Mouse (Mus musculus) embryonic facial prominence, embryonic 11.5 days (tissue): ENCODE measurements at regions not wholly inside any gene's neighbourhood (a gene's known extent, or its start where the extent isn't known, plus 50 kb on each side); places are given as distances from the start of the nearest gene placed in this dataset.

Experiments used
- ATAC-seq: fragments of 200-750 bp; cut with Nextera tagmentation; replicated peaks from 2 replicates; pipeline ENCODE4 v1.8.0; 2017; ENCODE audit warnings: low read depth; ENCODE audit not compliant: insufficient number of reproducible peaks, low FRiP score, low TSS enrichment
- DNase-seq: peaks from one replicate; pipeline ENCODE4 v3.0.0-alpha.2; 2015; ENCODE audit warnings: low spot score
- H3K27ac ChIP-seq: fragments of 300-500 bp; sonication (generic); replicated peaks from 2 replicates; pipeline ENCODE4 v1.5.1; 2014; ENCODE audit warnings: mild to moderate bottlenecking, low read depth, low read length, control low read depth
- H3K27me3 ChIP-seq: fragments of 300-500 bp; sonication (generic); 2 replicates; pipeline ENCODE4 v1.6.1; 2014; ENCODE audit warnings: mild to moderate bottlenecking, low read length, moderate library complexity, mixed read lengths; ENCODE audit not compliant: control insufficient read depth, insufficient read depth
- H3K36me3 ChIP-seq: fragments of 300-500 bp; sonication (generic); replicated peaks from 2 replicates; pipeline ENCODE4 v1.6.1; 2014; ENCODE audit warnings: low read depth, mild to moderate bottlenecking, low read length, moderate library complexity, mixed read lengths; ENCODE audit not compliant: control insufficient read depth, insufficient read depth
- H3K4me1 ChIP-seq: fragments of 300-500 bp; sonication (generic); 2 replicates; pipeline ENCODE4 v1.6.1; 2014; ENCODE audit warnings: low read length, mixed read lengths; ENCODE audit not compliant: control insufficient read depth, insufficient read depth
- H3K4me2 ChIP-seq: fragments of 300-500 bp; sonication (generic); 2 replicates; pipeline ENCODE4 v1.6.1; 2014; ENCODE audit warnings: low read depth, mild to moderate bottlenecking, control low read depth, low read length, moderate library complexity
- H3K4me3 ChIP-seq: fragments of 300-500 bp; sonication (generic); 2 replicates; pipeline ENCODE4 v1.5.1; 2014; ENCODE audit warnings: low read depth, low read length, control low read depth
- H3K9ac ChIP-seq: fragments of 300-500 bp; sonication (generic); replicated peaks from 2 replicates; pipeline ENCODE4 v1.6.1; 2014; ENCODE audit warnings: mild to moderate bottlenecking, control low read depth, low read length
- H3K9me3 ChIP-seq: fragments of 300-500 bp; sonication (generic); replicated peaks from 2 replicates; pipeline ENCODE4 v1.6.1; 2016; ENCODE audit warnings: mild to moderate bottlenecking, low read length, inconsistent platforms, mixed read lengths; ENCODE audit not compliant: control insufficient read depth
- WGBS: fragments of 180-500 bp; shearing (Covaris S2); extraction: QIAGEN DNeasy Blood & Tissue Kit; methylation state at CpG from one replicate; pipeline ENCODE4 v1.1.7; 2014; 5-methylcytosine and 5-hydroxymethylcytosine counted together

DNA sequence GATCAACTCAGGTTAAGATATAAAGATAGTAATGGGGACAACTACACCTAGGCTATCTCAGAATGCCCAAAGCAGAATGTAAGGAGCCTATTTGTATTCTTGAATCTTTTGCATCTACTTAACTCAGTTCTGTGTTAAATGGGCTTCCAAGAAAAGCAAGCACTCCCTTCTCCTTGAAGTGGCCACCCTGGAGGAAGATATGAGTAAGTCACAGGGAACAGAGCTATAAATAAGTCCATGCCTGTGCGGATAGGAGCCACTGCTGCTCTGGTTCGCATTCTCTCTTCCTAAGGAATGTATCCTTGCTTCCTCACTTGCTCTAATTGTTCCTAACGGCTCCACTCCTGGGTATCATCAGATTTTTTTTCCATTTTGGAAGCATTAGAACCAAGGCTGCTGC lies 179.8 kb downstream of the Rybp start:
- no peak for ATAC-seq
- H3K36me3 ChIP-seq = no peaks in the 10 kb centered on the region
- H3K4me3 ChIP-seq = no peak overlapping the region
- H3K4me2 ChIP-seq = no peak overlapping the region
- no peaks in the 10 kb centered on the region for H3K4me1 ChIP-seq
- H3K27ac ChIP-seq = no peak overlapping the region
- no peaks in the 10 kb centered on the region for H3K9me3 ChIP-seq
- H3K9ac ChIP-seq = no peak overlapping the region
- no peaks in the 10 kb centered on the region for H3K27me3 ChIP-seq
- 71% methylated on average over 3 of the region's 3 CpGs for WGBS
- no peak for DNase-seq

DNA sequence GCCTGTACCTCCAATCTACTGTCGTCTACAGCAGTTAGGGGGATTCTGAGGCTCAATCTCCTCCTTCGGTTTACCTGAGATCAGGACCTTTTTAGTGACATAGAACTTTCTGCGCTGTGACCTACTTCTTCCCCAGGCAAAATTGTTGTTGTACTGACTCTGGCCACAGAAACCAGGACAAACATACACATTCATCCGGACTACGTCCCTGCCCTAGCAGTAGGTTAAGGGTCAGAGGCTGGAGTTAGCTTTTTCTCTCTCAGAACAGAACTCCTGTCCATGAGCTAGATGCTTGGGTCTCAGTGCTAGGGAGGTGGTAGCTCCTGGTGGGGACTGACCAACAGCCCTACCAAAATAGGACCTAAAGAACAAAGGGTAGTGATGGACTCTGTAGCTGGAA lies 180.2 kb downstream of the Rybp start:
- WGBS = 65% methylated on average over 5 of the region's 5 CpGs
- H3K27ac ChIP-seq = no peak overlapping the region
- no peak overlapping the region for H3K4me2 ChIP-seq
- ATAC-seq (no peak), DNase-seq (no peak)
- H3K9me3 ChIP-seq = no peaks in the 10 kb centered on the region
- H3K36me3 ChIP-seq = no peaks in the 10 kb centered on the region
- no peak overlapping the region for H3K4me3 ChIP-seq
- H3K4me1 ChIP-seq = no peaks in the 10 kb centered on the region
- no peak overlapping the region for H3K9ac ChIP-seq
- H3K27me3 ChIP-seq = no peaks in the 10 kb centered on the region

DNA sequence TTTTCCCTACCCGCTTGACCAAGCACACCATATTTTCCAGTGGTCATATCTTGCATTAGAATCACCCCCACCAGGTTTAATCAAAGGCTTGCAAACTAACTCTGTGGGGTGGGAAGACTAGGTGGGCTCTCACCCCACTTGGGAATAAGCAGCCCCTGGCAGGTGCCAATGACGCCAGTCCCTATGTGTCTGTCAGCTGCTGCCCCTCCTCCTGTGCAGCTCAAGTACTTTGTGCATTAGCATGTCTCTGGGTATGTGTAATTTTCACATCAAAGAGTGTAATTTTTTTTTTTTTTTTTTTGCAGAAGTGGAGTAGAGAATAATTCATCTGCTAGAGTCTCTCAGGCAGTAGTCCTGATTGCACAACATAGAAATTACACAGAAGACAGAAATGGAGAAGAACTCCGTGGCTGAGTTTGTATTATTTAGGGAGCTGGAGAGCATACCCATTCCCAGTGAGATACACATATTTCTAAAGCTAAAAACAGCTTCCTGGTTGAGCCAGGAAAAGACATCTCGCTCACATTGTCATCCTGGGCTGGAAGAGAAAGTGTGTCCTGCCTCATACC lies 186.6 kb downstream of the Rybp start:
- no peaks in the 10 kb centered on the region for H3K4me1 ChIP-seq
- no peaks in the 10 kb centered on the region for H3K36me3 ChIP-seq
- DNase-seq = no peak
- H3K9me3 ChIP-seq = no peaks in the 10 kb centered on the region
- no peak overlapping the region for H3K9ac ChIP-seq
- H3K4me3 ChIP-seq = no peak overlapping the region
- no peaks in the 10 kb centered on the region for H3K27me3 ChIP-seq
- H3K27ac ChIP-seq = no peak overlapping the region
- 71% methylated on average over 4 of the region's 4 CpGs for WGBS
- no peak for ATAC-seq
- no peak overlapping the region for H3K4me2 ChIP-seq

DNA sequence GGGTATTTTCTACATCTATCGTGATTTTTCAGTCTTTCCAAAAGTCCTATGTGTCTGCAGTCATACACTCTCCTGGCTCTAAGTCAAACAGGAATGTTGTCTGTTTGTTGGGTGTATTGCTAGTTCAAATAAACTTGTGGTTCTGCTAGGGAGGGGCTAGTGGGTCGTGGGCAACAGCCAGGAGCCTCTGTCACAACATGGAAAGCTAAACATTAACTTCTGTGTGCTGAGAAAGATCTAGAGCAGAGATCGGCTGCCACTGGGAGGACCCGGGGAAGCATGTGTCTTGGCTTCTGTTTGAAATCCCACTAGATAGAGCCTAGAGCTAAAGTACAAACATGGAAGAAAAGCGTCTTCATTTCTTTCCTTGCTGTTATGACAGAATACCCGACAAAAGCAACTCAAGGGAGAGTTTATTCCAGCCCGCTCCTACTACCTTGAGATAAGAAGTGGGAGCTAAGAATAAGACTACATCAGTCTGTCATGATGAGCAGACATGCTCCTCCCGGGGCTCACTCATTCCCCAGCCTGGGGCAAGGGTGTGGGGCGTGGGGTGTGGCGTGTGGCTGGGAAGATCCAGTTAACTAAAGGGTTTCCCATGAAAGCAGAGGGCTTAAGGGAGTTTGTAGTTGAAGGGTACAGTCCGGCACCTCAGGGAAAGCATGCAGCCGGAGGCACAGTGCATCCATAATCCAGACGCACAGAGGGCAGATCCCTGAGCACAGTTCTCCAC lies 190.7 kb downstream of the Rybp start:
- 79% methylated on average over 13 of the region's 13 CpGs for WGBS
- Histone ChIP-seq H3K4me2 (no peak overlapping the region), H3K27ac (no peak overlapping the region), H3K27me3 (no peaks in the 10 kb centered on the region), H3K36me3 (no peaks in the 10 kb centered on the region), H3K9ac (no peak overlapping the region), H3K4me3 (no peak overlapping the region), H3K4me1 (no peaks in the 10 kb centered on the region), H3K9me3 (no peaks in the 10 kb centered on the region)
- no peak for ATAC-seq
- no peak for DNase-seq

DNA sequence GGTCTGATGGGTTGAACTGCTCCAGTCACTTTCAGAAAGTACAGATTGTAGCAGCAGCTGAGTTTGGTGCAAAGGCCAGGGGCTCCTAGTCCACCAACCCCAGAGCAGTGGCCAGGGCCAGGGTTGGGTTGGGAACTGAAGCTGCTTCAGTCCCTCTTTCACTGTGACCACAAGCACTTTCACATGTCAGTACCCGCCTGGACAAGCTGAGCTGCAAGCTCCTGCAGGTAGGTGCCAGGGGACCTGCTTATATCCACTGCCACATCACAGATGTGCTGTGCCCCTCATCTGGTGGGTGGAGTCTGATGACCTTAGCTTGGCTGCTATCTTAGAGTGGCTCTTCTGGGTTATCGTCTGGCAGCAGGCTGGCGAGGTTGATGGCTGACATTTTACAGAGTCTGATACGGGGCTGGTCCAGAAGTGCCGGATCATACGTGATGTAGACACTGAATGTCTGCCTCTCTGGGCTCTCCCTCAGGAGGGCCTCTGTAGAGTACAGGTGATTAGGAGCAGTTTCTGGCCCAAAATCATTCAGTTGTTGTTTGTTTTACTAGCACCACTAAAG lies 192.6 kb downstream of the Rybp start:
- no peaks in the 10 kb centered on the region for H3K4me1 ChIP-seq
- DNase-seq (no peak), ATAC-seq (no peak)
- 88% methylated on average over 6 of the region's 6 CpGs for WGBS
- H3K36me3 ChIP-seq = no peaks in the 10 kb centered on the region
- H3K9ac ChIP-seq = no peak overlapping the region
- H3K4me2 ChIP-seq = no peak overlapping the region
- H3K9me3 ChIP-seq = no peaks in the 10 kb centered on the region
- H3K4me3 ChIP-seq = no peak overlapping the region
- no peaks in the 10 kb centered on the region for H3K27me3 ChIP-seq
- H3K27ac ChIP-seq = no peak overlapping the region

DNA sequence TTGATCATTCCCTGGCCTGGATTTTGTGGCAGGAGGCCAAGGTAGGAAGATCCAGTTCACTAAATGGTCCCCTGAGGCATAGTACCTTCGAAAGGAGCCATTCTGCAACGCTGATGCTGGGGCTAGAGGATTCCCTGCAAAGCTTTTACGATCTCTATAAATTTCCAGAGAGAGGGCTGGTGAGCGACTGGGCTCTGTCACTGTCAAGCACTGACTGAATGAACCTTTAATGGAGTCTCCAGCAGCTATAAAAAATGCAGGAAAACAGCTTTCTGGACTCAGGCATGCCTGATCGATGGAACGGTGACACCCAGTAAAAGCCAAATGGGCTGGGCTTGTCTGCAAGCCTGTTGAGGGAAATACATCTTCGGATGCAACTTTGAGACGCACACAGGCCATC lies 194.4 kb downstream of the Rybp start:
- H3K9me3 ChIP-seq = no peaks in the 10 kb centered on the region
- no peaks in the 10 kb centered on the region for H3K27me3 ChIP-seq
- no peaks in the 10 kb centered on the region for H3K4me1 ChIP-seq
- H3K36me3 ChIP-seq = no peaks in the 10 kb centered on the region
- no peak overlapping the region for H3K27ac ChIP-seq
- ATAC-seq = no peak
- DNase-seq = no peak
- WGBS = 81% methylated on average over 8 of the region's 8 CpGs
- no peak overlapping the region for H3K4me2 ChIP-seq
- no peak overlapping the region for H3K9ac ChIP-seq
- H3K4me3 ChIP-seq = no peak overlapping the region

DNA sequence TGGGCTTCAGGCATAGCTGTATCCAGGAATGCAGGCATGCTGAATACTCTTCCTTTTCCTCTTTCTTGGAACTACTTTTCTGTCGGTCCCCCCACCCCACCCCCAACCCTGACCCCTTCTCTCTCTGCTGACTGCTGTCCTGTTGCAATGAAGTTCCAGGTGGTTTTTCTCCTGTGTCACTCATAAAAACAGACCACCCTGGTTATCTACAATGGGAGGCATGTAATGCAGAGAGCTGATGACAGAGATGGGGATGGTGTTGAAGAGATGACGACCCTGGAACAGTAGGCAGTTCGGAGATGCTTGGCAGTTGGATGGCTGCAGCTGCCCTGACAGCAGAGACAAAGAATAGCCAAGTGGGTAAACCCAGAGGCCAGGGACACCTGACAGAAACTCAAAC lies 195.5 kb downstream of the Rybp start:
- WGBS = 73% methylated on average over 3 of the region's 3 CpGs
- no peaks in the 10 kb centered on the region for H3K4me1 ChIP-seq
- H3K27ac ChIP-seq = no peak overlapping the region
- no peak overlapping the region for H3K4me2 ChIP-seq
- DNase-seq = no peak
- no peaks in the 10 kb centered on the region for H3K27me3 ChIP-seq
- H3K9ac ChIP-seq = no peak overlapping the region
- no peaks in the 10 kb centered on the region for H3K9me3 ChIP-seq
- ATAC-seq = no peak
- H3K36me3 ChIP-seq = no peaks in the 10 kb centered on the region
- H3K4me3 ChIP-seq = no peak overlapping the region

DNA sequence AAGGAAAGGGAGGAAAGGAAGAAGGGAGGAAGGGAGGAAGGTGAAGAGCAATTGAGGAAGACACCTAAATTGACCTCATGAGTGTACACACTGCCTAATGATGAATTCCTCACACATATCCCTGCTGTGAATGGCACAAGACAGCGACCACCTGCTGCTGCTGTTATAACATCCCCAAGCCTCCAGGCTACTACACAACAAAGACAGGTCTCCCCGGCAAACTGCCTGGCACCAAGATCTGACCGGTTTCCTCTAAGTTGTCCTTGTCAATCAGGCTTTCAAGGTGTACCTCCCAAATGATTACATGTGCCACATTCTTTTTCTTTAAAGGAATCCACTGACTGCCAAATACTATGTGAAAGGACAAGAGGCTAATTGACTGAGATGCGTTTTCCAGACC lies 198.7 kb downstream of the Rybp start:
- H3K4me2 ChIP-seq = no peak overlapping the region
- no peaks in the 10 kb centered on the region for H3K4me1 ChIP-seq
- 40% methylated on average over 4 of the region's 4 CpGs for WGBS
- no peak for DNase-seq
- no peaks in the 10 kb centered on the region for H3K27me3 ChIP-seq
- no peaks in the 10 kb centered on the region for H3K36me3 ChIP-seq
- no peak for ATAC-seq
- no peaks in the 10 kb centered on the region for H3K9me3 ChIP-seq
- no peak overlapping the region for H3K4me3 ChIP-seq
- no peak overlapping the region for H3K9ac ChIP-seq
- no peak overlapping the region for H3K27ac ChIP-seq
